Mouse (Mus musculus): ENCODE measurements around the gene Irf2bp2.

Gene Irf2bp2

DNA sequence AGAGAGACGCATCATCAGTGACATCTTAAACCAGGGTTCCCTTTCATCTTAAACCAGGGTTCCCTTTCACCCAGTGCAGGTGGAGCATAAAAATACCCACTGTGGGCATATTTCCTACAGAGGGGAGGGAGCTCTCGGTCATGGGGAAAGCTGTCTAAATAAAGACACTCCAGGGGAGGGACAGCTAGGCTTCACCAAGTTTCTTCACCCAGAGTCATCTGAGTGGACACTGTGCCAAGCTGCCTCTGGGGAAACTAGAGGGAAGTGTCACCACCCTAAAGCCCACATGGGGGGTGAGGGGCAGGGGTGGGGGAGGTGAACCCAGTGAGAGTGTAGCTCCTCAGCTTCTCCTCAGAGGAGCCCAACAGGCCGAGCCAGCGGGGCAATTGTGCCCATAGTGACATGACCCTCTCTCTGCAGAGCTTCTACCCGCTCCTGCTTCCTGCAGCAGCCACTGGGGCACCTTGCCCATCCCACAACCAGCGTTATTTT lies 27.8 kb downstream of the Irf2bp2 start:
- DNase-seq: no peak

DNA sequence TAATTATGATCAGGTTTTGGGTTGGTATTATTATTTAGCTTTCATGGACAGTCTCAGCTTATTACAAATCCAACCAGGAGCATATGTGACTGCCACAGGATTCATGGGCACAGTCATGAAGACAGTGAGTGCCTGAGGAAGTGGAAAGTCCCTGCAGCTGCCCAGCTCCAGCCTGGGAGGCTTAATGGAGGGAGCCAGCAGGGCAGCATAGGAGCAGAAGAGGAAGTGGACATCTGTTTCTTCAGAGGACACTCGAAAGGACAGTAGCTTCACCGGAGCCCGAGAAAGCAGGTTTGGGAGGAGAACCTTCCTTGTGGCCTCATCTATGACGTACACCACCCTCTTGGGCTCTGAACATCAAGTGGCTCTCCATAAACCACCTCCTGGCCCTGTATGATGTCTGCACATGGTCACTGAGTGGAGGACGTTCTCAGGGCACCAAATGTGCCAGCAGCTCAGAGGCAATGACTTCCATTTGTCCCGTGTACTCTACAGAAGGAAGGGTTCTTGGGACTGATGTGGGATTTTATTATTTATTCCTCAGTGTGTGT lies 28.5 kb downstream of the Irf2bp2 start:
- no peak for DNase-seq

DNA sequence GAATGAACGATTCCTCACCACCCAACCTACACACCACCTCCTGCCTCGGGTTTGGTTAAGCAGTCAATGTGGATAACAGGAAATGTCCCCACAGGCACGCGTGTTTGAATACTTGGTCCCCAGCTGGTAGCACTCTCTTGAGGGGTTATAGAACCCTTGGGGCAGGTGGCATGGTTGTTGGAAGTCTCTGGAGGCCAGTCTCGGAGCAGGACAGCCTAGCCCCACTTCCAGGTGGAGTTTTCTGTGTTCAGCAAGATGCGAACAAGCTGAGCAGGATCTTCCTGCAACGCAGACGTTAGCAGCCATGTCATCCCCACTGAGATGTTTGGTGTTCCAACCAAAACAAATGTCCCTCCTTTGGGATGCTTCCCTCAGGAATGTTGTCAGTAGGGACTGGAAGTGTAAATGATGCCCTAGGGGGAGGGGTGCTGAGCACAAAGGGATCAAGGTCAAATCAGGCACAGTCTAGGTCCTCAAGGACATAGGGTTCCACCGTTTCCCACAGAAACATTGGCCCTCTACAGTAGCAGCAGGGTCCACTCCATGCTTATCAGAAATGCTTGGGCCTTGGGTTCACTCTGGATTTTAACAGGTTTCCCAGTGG lies 29.1 kb downstream of the Irf2bp2 start:
- DNase-seq: no peak

DNA sequence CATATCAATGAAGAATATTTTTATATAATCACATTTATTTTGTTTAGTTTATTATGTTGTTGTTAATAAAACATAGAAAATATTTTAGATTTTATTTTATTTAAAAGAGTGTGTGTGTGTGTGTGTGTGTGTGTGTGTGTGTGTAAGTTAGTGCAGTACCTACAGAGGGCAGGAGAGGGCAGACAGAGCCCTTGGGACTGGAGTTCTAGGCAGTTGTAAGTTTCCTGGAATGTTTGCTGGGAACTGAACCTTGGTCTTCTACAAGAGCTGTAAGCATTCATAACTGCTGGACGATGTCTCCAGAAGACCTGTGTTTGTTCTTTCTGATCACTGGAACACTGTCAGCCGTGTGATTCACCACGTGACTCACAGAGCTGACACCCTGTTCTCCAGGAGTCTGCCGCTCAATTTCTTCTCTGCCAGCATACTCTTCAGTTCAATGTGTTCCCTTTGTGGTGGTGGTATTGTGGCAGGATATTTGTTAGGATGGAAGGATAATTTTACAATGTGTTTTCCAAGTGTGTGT lies 32.4 kb downstream of the Irf2bp2 start:
- no peak for DNase-seq

DNA sequence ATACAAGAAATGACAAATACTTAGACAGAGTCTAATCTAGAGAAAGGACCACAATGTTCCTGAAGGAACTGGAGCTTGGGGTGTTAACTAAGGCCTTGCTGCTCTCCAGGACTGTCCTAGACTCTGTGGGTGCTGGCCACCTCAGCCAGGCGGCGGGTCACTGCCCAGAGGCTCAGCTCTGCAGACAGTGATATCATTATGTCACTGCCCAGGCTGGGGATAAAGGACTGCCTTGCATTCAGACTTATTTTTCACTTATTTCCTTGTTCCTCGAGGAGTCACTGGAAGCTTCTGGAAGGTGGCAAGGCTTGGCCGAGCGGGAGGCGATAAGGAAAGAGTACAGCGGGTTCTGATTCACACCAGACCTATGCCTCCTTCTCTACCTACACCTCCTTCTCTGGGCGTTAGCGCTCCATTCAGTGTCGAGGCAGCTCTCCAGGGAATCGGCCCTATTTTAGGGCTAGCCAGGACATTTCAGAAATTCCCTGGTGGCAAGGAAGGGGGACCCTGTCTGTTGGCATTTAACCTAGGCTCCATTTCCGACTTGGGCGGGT lies 35.3 kb downstream of the Irf2bp2 start:
- DNase-seq: no peak

DNA sequence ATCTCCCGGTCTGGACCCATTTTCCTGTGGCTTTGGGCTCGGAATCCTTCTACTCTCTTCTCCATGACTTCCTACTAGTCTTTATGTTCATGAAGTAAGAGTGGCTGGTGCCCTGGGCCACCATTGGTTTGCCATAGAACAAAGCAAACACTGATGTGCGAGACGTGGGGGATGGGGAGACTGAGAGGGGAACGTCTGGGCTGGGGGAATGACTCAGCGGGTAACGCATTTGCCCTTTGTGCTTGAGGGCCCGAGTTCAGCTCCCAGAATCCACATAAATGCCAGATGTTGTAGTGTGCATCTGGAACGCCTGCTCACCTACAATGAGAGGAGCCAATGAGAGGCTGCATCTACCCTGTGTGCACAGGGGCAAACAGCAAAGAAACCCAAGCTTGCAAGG lies 36.4 kb downstream of the Irf2bp2 start:
- DNase-seq: no peak

DNA sequence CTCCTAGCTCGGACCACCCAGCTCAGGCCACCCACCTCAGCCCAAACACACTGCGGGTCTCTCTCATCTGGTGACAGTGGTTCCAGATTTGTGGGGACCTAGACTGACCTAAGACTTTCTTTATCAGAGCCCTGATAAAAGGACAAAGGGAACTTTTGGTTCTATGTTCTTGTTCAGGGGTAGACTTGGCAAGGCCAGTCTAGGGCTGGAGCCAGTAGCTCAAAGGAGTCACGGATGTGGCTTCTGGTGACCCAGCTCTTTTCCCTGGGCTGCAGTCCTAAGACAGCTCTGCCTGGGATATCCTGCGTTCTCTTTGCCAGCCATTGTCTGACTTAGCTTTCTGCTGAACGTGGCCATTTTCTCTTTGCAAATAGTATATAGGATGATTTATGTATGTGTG lies 37.1 kb downstream of the Irf2bp2 start:
- DNase-seq: no peak

DNA sequence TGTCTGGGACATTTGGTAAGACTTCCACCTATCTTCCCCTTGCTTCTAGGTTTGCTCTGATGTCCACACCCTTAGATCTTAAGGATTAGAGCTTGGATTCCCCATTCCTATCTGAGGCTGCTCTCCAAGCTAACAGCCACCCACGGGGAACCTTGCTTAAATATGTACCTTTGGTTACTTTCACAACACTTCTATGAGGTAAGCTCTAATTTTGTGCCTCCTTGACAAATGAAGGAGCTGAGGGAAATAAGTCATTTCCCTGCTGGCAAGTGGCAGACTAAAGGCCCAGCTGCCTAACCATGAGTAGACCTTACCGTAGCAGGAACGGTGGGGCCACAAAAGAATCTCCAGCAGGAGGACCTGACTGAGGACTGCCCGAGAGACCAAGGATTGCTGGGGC lies 39.0 kb downstream of the Irf2bp2 start:
- DNase-seq: no peak

DNA sequence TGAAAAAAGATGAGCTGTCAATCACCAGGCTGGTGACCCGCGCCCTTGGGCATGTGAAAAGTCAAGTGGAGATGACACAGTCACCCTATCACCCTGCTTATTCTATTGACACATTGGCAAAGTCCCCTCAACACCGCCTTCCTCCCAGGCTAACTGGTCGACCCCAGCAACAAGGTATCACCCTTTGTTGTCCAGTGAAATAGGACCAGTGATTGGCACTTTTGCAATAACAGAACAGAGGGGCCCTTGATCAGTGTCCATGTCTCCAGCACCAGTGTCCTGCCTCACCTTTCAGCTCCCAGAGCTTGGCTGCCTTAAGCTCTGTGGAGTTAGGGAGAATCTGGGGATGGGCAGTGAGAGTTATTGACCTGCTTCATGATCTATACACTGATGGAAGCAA lies 41.9 kb downstream of the Irf2bp2 start:
- DNase-seq: no peak

DNA sequence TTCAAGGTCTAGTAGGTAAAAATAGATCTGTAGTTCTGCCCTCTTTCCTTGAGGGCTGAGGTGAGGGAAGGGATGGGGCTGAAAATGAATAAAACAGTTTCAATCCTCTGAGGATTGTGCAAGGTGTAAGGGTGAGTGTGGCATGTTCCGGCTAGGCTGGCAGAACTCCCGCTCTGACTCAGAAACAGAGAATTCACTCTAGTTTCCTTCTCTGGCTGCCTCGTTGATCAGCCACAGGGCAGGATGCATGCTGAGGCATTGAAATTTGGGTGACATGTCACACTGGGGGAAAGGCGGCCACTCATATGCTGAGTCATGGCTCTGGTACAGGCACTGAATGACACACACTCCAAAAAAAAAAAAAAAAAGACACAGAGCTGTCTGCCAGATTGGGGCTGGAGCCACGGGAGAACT lies 42.8 kb downstream of the Irf2bp2 start:
- no peak for DNase-seq

DNA sequence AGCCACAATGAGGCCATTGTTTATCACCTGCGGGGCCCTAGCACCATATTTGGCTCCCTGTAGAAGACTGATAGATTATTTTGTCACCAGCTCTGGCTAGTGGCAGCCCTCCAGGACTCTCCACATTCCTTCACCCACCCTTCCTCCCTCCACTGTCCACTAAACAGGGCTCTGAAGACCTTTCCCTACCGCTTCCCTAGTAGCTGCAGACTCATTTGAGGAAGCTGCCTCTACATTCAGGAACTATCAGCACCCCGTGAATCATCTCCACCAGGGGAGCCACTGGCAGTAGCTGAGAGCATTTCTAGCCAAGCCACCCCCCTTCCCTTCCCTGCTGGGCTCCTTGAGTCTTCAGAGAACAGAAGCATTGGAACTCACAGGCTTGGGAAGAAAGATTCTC lies 45.9 kb downstream of the Irf2bp2 start:
- no peak for DNase-seq

DNA sequence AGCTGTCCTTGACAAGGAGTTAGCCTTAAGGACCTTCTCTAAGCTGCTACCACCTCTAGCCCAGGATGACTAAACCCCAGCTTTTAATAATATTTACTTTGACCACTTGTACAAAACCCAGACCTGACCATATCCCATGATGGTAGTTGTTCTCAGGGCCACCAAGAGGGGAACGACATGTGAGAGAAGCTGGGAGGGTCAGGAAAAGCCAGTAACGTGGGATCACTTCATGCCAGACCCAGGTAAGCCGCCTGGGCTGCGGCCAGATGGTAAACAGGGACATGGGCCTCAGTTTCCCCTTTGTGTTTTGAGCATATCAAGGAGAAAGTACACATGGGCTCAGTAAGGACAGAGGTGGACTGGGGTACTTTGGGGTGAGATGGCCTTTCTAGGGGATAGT lies 46.4 kb downstream of the Irf2bp2 start:
- no peak for DNase-seq

DNA sequence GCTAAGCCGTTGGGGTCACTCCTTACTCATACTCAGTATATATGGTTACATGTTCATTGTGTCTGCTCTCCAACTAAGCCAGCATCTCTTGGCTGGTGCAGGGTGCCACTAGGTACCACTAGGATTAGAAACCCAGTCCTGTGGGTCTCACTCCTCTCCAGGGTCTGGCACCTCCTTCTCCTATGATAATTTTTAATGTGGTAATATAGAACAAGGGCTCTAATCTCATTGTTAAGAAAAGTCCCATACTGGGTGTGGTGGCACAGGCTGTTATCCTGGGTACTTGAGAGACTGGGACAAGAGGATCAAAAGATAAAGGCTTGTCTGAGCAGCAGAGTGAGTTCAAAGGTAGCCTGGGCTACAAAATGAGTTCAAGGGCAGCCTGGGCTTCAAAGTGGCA lies 47.3 kb downstream of the Irf2bp2 start:
- DNase-seq: no peak

DNA sequence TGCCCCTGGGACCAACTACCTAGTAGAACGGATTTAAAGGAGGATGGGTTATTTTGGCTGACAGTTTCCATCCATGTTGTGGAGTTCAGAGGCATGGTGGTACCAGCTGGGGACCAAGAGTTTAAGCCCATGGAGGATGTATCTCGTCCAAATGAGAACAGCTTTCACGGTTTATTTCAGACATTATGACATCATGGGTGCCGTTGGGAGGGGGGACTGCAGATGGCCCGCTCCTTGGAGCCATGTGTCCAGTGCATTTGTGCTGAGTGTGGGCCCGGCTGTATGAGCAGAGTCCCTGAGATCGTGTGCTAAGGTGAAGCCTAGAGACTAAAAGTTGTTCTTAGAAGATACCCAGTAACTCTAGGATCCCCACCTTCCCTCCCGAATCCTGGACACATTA lies 50.4 kb downstream of the Irf2bp2 start:
- peak; percentile 81 to 82 for DNase-seq

DNA sequence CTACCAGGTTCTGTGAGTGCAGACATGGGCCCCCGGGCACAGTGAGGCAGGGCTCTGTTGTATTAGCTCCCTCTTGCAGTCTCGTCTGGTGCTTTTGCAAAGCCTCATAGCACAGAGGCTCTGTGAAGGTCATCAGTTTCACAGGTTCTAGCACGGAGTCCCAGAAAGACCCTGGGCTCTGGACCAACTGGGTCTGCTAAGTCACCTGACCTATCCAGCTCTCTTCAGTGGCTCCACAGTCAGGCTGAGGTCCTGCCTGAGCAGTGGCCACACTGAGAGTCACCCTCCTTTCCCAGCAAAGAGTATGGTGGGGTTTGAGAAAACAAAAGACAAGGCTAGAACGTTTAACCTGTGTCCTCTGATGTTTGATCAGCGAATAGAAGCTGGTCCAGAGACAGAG lies 51.0 kb downstream of the Irf2bp2 start:
- DNase-seq: no peak

DNA sequence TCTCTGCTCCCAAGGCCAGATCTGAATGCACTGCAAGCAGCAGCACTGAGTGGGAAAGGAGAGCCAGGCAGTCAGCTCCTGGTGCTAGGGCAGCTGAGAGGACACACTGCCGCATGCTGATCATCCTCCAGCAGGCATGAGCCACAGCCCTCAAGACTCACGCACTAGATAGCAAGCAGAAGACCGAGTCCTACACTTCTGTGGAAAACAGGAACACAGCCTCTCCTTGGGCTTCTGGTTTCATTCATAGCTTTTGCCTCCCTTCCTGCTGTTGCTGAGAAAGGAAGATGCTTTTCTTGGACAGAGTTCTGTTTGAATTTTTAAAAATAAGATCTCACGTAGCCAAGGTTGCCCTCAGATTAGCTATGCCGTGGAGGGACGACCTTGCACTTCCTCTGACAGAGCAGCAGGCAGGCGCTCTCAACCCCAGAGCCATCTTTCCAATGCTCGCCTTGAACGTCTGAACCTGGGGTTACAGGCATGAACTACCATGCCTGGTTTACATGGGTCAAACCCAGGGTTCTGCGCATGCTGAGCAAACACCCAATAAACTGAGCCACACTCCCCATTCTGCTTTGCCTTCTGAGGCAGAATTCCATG lies 51.6 kb downstream of the Irf2bp2 start:
- no peak for DNase-seq

DNA sequence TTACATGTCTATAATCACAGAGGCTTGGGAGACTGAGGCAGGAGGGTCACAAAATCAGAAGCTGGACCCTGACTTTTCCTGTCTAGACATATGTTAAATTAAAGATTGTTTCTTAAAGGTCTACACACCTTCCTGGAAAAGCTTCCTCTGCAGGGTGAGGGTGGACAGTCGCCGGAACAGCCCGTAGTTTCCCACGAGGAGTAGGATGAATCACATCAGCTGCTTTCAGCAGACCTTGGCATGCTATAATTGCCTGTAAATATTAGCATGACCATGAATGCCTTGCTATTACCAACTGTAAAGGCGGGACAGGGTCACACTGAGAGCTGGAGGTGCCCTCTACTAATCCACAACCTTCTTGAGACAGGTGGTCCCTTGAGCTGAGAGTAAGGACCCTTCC lies 53.5 kb downstream of the Irf2bp2 start:
- no peak for DNase-seq

DNA sequence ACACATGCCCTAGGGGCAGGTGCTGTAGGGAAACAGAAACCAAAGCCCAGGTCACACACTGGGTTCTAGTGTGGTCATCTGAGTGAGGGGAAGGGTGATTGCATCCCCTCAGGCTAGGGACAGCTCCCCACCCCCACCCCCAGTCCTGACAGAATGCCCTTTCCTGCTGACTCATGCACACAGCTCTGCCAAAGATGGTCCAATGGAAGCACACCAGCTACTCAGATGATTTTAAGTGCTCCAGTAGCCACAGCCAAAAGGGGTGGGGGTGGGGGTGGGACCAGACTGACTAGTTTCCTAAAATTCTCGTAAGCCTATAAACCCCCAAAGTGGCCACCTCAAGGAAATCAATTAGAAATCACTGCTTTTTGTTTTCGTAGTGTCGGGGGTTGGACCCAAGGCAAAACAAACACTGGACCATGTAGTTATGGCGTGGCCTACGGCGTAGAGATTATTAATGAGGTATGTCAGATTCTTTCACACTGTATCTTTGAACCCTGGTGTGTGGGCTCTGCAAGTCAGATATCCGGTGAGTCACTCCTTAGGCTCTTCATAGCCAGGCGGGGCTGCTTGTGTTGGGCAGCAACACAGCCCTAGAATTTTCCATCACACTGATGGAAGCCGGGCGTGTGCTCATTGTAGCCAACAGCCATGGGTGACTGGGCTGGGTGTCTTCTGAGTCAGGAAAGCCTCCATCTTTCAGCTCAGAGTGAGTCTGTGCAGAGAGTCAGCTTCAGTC lies 54.3 kb downstream of the Irf2bp2 start:
- DNase-seq: no peak

DNA sequence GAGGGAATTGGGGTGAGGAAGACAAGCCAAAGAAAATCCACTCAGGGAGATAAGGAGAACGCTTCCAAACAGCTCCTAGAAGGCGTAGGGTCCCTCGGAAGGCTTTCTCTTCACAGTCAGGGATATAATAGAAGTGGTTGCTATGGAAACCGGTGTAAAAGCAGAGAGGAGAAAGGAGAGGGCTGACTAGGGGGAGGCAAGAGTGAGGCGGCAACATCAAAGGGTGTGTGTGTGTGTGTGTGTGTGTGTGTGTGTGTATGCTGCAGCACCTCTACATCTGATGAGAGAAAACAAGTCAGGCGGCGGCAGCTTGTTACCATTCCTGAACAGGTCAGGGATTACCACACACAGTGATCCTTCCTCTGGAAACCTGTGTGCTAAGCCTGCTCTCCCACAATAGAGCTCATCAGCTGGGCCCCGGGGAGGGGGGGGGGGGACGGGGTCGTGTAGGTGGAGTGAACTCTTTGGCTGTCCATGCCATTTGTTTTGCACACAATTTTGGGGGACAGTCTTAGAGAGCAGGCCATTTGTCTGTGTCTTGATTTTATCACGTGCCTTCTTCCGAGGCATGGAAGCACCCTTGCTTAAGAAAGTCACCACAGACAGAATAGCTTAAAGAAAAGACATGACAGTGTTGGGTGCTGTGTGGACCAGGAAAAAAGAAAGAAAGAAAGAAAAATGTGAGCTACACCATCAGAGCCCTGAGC lies 55.0 kb downstream of the Irf2bp2 start:
- DNase-seq: no peak
